Mouse (Mus musculus) heart, postnatal 0 days (tissue): Measurements from ENCODE around the gene Olfr181. TPM values are rescaled to one million over a fixed set of nuclear protein-coding genes. Genes with fewer than 3 reads are reported as not detected.

ENCODE experiments used
- ATAC-seq: fragments of 200-750 bp; cut with Nextera tagmentation; 2 replicates; pipeline ENCODE4 v1.8.0; 2017; ENCODE audit warnings: low read depth, moderate number of reproducible peaks, moderate library complexity; ENCODE audit not compliant: insufficient read depth
- DNase-seq: peaks from one replicate; pipeline ENCODE4 v3.0.0-alpha.2; 2016; ENCODE audit warnings: low spot score
- H3K27ac ChIP-seq: fragments of 300-500 bp; sonication (generic); 2 replicates; pipeline ENCODE4 v1.5.1; 2014; ENCODE audit warnings: low read depth, mild to moderate bottlenecking
- H3K27me3 ChIP-seq: fragments of 300-500 bp; sonication (generic); 2 replicates; pipeline ENCODE4 v1.6.1; 2014; ENCODE audit warnings: low read length, mixed read lengths; ENCODE audit not compliant: control insufficient read depth, insufficient read depth
- H3K36me3 ChIP-seq: fragments of 300-500 bp; sonication (generic); replicated peaks from 2 replicates; pipeline ENCODE4 v1.6.1; 2014; ENCODE audit warnings: low read length, mixed read lengths; ENCODE audit not compliant: control insufficient read depth, insufficient read depth
- H3K4me1 ChIP-seq: fragments of 300-500 bp; sonication (generic); 2 replicates; pipeline ENCODE4 v1.6.1; 2014; ENCODE audit warnings: antibody characterized with exemption; ENCODE audit not compliant: control insufficient read depth, insufficient read depth
- H3K4me2 ChIP-seq: fragments of 300-500 bp; sonication (generic); 2 replicates; pipeline ENCODE4 v1.6.1; 2014; ENCODE audit warnings: low read depth, mild to moderate bottlenecking, low read length, moderate library complexity
- H3K4me3 ChIP-seq: fragments of 300-500 bp; sonication (generic); 2 replicates; pipeline ENCODE4 v1.5.1; 2014; ENCODE audit warnings: low read depth, low read length
- H3K9ac ChIP-seq: fragments of 300-500 bp; sonication (generic); replicated peaks from 2 replicates; pipeline ENCODE4 v1.6.1; 2014; ENCODE audit warnings: low read depth, low read length, mixed read lengths
- H3K9me3 ChIP-seq: fragments of 300-500 bp; sonication (generic); replicated peaks from 2 replicates; pipeline ENCODE4 v1.6.1; 2016; ENCODE audit warnings: low read length; ENCODE audit not compliant: control insufficient read depth
- CTCF ChIP-seq: IDR thresholded peaks from 2 replicates; pipeline ENCODE4 v1.5.1; 2016; ENCODE audit warnings: antibody characterized with exemption, control low read depth, low read depth
- EP300 ChIP-seq: IDR thresholded peaks from 2 replicates; pipeline ENCODE4 v1.6.1; 2016; ENCODE audit warnings: antibody characterized with exemption, low read depth
- WGBS: fragments of 180-500 bp; shearing (Covaris S2); extraction: QIAGEN DNeasy Blood & Tissue Kit; methylation state at CpG from one replicate; pipeline ENCODE4 v1.1.7; 2014; 5-methylcytosine and 5-hydroxymethylcytosine counted together
- polyA plus RNA-seq: library from polyadenylated mRNA; unstranded; fragments of >200 nt; fragmentation: Nextera tagmentation; extraction: Ambion mirVana; gene quantifications from 2 replicates; pipeline ENCODE4 v1.2.1, GENCODE M21; 2015
- total RNA-seq: library from RNA; depleted of rRNA; stranded (reverse); fragments of >200 nt; gene quantifications from 2 replicates; pipeline ENCODE4 v1.2.3, GENCODE M21; 2014; ENCODE audit warnings: low replicate concordance; rRNA removed

Gene Olfr181
- total RNA-seq (not detected in 2 replicates), polyA plus RNA-seq (not detected in 2 replicates)

DNA sequence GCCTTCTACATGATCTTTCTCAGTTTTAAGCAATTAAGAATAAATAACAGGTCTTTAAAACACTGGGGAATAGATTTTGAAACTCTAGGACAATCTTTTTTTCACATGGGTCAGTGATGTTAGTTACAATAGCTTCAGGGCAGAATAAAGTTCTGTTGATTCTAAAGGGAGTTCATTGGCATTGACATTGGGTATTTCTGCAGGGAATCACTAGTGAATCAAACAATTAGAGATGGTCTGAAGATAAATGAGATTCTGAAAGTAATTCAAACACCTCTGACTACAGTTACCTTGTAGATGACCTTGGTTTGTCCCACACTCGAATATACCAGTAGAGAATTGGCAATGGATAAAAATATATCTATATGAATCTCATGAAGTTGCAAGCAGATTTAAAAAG, at the start of gene Olfr181:
Gene Olfr181 (minus strand): TSS at position 101 of the 400 bp plus-strand sequence.
- Histone ChIP-seq H3K4me3 (no peak within 1 kb of the TSS), H3K27ac (no peak within 1 kb of the TSS), H3K4me2 (no peak within 1 kb of the TSS), H3K4me1 (no peaks in the 10 kb centered on the region), H3K9me3 (0 out of 2 replicates have a peak, but pooled peaks cover 5% of the 10 kb centered on the region), H3K9ac (no peak within 1 kb of the TSS), H3K27me3 (no peaks in the 10 kb centered on the region), H3K36me3 (no peaks in the 10 kb centered on the region)
- DNase-seq (no peak), ATAC-seq (no peak)
- TF ChIP-seq EP300 = no peak
- no peak for TF ChIP-seq CTCF
- 37% methylated on average over 1 of the region's 1 CpGs for WGBS

DNA sequence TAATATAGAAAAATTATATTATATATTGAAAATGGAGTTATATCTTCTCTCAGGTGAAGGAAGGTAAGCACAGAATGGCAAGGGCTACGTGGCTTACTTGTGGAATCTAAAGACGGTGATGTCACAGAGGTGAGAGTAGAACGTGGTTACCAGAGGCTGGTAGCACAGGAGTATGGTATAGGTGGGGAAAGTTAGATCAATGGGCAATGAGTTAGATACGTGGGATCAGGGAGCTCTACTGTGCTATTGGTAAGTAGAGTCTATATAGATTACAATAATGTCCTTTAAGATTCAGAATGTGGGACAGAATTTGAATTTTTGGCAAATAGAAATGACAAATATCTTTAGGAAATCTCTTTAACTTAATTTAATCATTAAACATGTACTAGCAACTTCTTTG, 737 bp upstream of the Olfr181 start, which contains the start of gene Olfr180:
Gene Olfr180 (minus strand): TSS at position 101 of the 400 bp plus-strand sequence.
- Histone ChIP-seq H3K9me3 (0 out of 2 replicates have a peak, but pooled peaks cover 5% of the 10 kb centered on the region), H3K4me3 (no peak within 1 kb of the TSS), H3K27ac (no peak within 1 kb of the TSS), H3K36me3 (no peaks in the 10 kb centered on the region), H3K27me3 (no peaks in the 10 kb centered on the region), H3K4me1 (no peaks in the 10 kb centered on the region), H3K9ac (no peak within 1 kb of the TSS), H3K4me2 (no peak within 1 kb of the TSS)
- ATAC-seq (no peak), DNase-seq (no peak)
- WGBS = 69% methylated on average over 4 of the region's 4 CpGs
- TF ChIP-seq CTCF (no peak), EP300 (no peak)

DNA sequence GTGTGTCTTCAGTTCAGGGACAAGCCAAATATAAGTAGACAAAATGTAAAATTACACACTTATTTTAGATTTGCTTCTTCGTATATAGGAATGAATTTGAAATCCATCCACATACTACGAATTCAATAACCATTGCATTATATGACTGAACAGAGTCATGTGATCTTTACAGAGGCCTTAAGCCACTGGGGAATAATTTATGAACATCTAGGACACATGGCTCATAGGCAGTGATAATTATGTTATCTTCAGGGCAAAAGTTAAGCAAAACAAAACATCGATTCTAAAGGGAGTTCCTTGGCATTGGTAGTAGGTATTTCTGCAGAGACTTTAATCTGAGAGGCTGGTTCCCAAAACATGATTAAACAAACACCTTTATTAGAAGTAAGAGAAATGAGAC, 36.6 kb downstream of the Olfr181 start, which contains the start of gene Olfr178:
Gene Olfr178 (minus strand): TSS at position 101 of the 400 bp plus-strand sequence.
- Histone ChIP-seq H3K36me3 (no peaks in the 10 kb centered on the region), H3K4me1 (no peaks in the 10 kb centered on the region), H3K9me3 (no peaks in the 10 kb centered on the region), H3K9ac (no peak within 1 kb of the TSS), H3K4me3 (no peak within 1 kb of the TSS), H3K4me2 (no peak within 1 kb of the TSS), H3K27ac (no peak within 1 kb of the TSS), H3K27me3 (no peaks in the 10 kb centered on the region)
- TF ChIP-seq CTCF (no peak), EP300 (no peak)
- 81% methylated on average over 3 of the region's 3 CpGs for WGBS
- DNase-seq = no peak
- no peak for ATAC-seq

DNA sequence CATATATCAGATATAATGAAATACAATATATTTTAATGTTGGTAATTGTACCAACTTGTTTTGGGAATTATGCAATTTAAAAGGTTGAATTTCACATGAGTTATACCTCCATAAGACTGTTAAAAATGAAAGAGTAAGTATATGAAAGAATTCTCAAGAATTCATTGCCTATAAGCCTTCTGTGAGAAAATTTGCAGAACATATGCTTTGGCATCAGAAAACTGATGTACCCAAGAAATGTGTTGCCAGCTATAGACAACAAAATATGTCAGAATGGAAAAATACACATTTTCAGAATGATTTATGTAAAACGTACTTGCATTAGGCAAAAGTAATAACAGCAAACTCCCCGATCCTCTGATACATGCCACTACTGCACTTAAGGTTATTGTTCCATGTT, 44.1 kb downstream of the Olfr181 start:
- Histone ChIP-seq H3K4me1 (no peaks in the 10 kb centered on the region), H3K9me3 (no peaks in the 10 kb centered on the region), H3K27me3 (no peaks in the 10 kb centered on the region), H3K4me3 (no peak overlapping the region), H3K9ac (no peak overlapping the region), H3K27ac (no peak overlapping the region), H3K4me2 (no peak overlapping the region), H3K36me3 (no peaks in the 10 kb centered on the region)
- DNase-seq = no peak
- WGBS = 80% methylated on average over 2 of the region's 2 CpGs
- TF ChIP-seq CTCF (no peak), EP300 (no peak)
- ATAC-seq = no peak

Other genes with a start within 250 kb of the Olfr181 start
- gene Gpr15, start 209.7 kb downstream of the Olfr181 start, total RNA-seq = not detected in 2 replicates
- gene Gpr15, start 209.7 kb downstream of the Olfr181 start, polyA plus RNA-seq = 0.10 TPM in 1 of 2 replicates, not detected in the other
- gene Cldnd1, start 200.8 kb downstream of the Olfr181 start, total RNA-seq = 24.0 and 43.9 TPM in 2 replicates
- gene Cldnd1, start 200.8 kb downstream of the Olfr181 start, polyA plus RNA-seq = 72.0 and 72.8 TPM in 2 replicates
- gene Olfr172, start 165.6 kb downstream of the Olfr181 start, total RNA-seq = not detected in 2 replicates
- not detected in 2 replicates for gene Olfr172, start 165.6 kb downstream of the Olfr181 start, polyA plus RNA-seq
- not detected in 2 replicates for gene Olfr173, start 128.5 kb downstream of the Olfr181 start, total RNA-seq
- gene Olfr173, start 128.5 kb downstream of the Olfr181 start, polyA plus RNA-seq = not detected in 2 replicates
- not detected in 2 replicates for gene Olfr175-ps1, start 102.0 kb downstream of the Olfr181 start, total RNA-seq
- gene Olfr175-ps1, start 102.0 kb downstream of the Olfr181 start, polyA plus RNA-seq = not detected in 2 replicates
- not detected in 2 replicates for gene Olfr177, start 54.0 kb downstream of the Olfr181 start, total RNA-seq
- gene Olfr177, start 54.0 kb downstream of the Olfr181 start, polyA plus RNA-seq = not detected in 2 replicates
- gene Olfr178, start 36.7 kb downstream of the Olfr181 start, total RNA-seq = not detected in 2 replicates
- not detected in 2 replicates for gene Olfr178, start 36.7 kb downstream of the Olfr181 start, polyA plus RNA-seq
- not detected in 2 replicates for gene Olfr180, start 637 bp upstream of the Olfr181 start, total RNA-seq
- not detected in 2 replicates for gene Olfr180, start 637 bp upstream of the Olfr181 start, polyA plus RNA-seq
- not detected in 2 replicates for gene Olfr183, start 66.6 kb upstream of the Olfr181 start, total RNA-seq
- not detected in 2 replicates for gene Olfr183, start 66.6 kb upstream of the Olfr181 start, polyA plus RNA-seq
- gene Olfr186, start 101.5 kb upstream of the Olfr181 start, total RNA-seq = not detected in 2 replicates
- not detected in 2 replicates for gene Olfr186, start 101.5 kb upstream of the Olfr181 start, polyA plus RNA-seq
- not detected in 2 replicates for gene Olfr187, start 111.0 kb upstream of the Olfr181 start, total RNA-seq
- not detected in 2 replicates for gene Olfr187, start 111.0 kb upstream of the Olfr181 start, polyA plus RNA-seq
- gene Olfr190, start 149.2 kb upstream of the Olfr181 start, total RNA-seq = not detected in 2 replicates
- gene Olfr190, start 149.2 kb upstream of the Olfr181 start, polyA plus RNA-seq = not detected in 2 replicates
- not detected in 2 replicates for gene Olfr191, start 161.1 kb upstream of the Olfr181 start, total RNA-seq
- not detected in 2 replicates for gene Olfr191, start 161.1 kb upstream of the Olfr181 start, polyA plus RNA-seq
- gene Olfr193, start 183.1 kb upstream of the Olfr181 start, total RNA-seq = not detected in 2 replicates
- gene Olfr193, start 183.1 kb upstream of the Olfr181 start, polyA plus RNA-seq = not detected in 2 replicates
- gene Olfr194, start 192.3 kb upstream of the Olfr181 start, total RNA-seq = not detected in 2 replicates
- gene Olfr194, start 192.3 kb upstream of the Olfr181 start, polyA plus RNA-seq = not detected in 2 replicates
- gene Olfr195, start 218.3 kb upstream of the Olfr181 start, total RNA-seq = not detected in 2 replicates
- not detected in 2 replicates for gene Olfr195, start 218.3 kb upstream of the Olfr181 start, polyA plus RNA-seq
- not detected in 2 replicates for gene Olfr196, start 241.7 kb upstream of the Olfr181 start, total RNA-seq
- not detected in 2 replicates for gene Olfr196, start 241.7 kb upstream of the Olfr181 start, polyA plus RNA-seq